Mouse (Mus musculus) thymus, postnatal 10 days (tissue): ENCODE results near the gene Tspan4.

Experiments
- DNase-seq, 2 experiments: peaks; one replicate each; pipeline ENCODE4 v3.0.0; 2021; ENCODE audit warnings: low spot score in 2 of 2

Tspan4 gene

GRCm38 (mm10) chr7:141475011-141475804 lies at the start of gene Tspan4, which contains the start of gene Polr2l:
Tspan4 (plus strand) TSS chr7:141475240.
Polr2l (minus strand) TSS chr7:141475132.
- peak; percentile 79 to 86 for DNase-seq

GRCm38 (mm10) chr7:141426948-141427730 lies 47.9 kb upstream of the Tspan4 start:
- no peak for DNase-seq

- no peak for DNase-seq
Observed at GRCm38 (mm10) chr7:141428701-141429100, 46.3 kb upstream of the Tspan4 start.

- DNase-seq: no peak
Observed at GRCm38 (mm10) chr7:141429310-141429709, 45.7 kb upstream of the Tspan4 start, which contains the start of gene Cend1. Cend1 (minus strand) TSS chr7:141429491.

- no peak for DNase-seq
Observed at GRCm38 (mm10) chr7:141429840-141430584, 45.0 kb upstream of the Tspan4 start.

- no peak for DNase-seq
Observed at GRCm38 (mm10) chr7:141430585-141431240, 44.3 kb upstream of the Tspan4 start.

- no peak for DNase-seq
Observed at GRCm38 (mm10) chr7:141431434-141432185, 43.4 kb upstream of the Tspan4 start.

GRCm38 (mm10) chr7:141432186-141432611 lies 42.8 kb upstream of the Tspan4 start:
- no peak for DNase-seq

- DNase-seq: no peak
Observed at GRCm38 (mm10) chr7:141432741-141433516, 42.1 kb upstream of the Tspan4 start.

- no peak for DNase-seq
Observed at GRCm38 (mm10) chr7:141433517-141434400, 41.3 kb upstream of the Tspan4 start.

GRCm38 (mm10) chr7:141434464-141434863 lies 40.6 kb upstream of the Tspan4 start:
- no peak for DNase-seq

GRCm38 (mm10) chr7:141435129-141435855 lies 39.7 kb upstream of the Tspan4 start:
- DNase-seq: peak in 1 of 2 experiments; percentile 64

GRCm38 (mm10) chr7:141435856-141436522 lies 39.1 kb upstream of the Tspan4 start:
- no peak for DNase-seq

- DNase-seq: no peak
Observed at GRCm38 (mm10) chr7:141436523-141436892, 38.5 kb upstream of the Tspan4 start.

GRCm38 (mm10) chr7:141437178-141438120 lies 37.6 kb upstream of the Tspan4 start, which contains the start of gene Slc25a22:
Slc25a22 (minus strand) TSS chr7:141437892.
- peak; percentile 75 to 83 for DNase-seq

- no peak for DNase-seq
Observed at GRCm38 (mm10) chr7:141438201-141438968, 36.7 kb upstream of the Tspan4 start.
